Comparison of ENCODE assay signal across 8 mouse cellular contexts in the genomic region with DNA sequence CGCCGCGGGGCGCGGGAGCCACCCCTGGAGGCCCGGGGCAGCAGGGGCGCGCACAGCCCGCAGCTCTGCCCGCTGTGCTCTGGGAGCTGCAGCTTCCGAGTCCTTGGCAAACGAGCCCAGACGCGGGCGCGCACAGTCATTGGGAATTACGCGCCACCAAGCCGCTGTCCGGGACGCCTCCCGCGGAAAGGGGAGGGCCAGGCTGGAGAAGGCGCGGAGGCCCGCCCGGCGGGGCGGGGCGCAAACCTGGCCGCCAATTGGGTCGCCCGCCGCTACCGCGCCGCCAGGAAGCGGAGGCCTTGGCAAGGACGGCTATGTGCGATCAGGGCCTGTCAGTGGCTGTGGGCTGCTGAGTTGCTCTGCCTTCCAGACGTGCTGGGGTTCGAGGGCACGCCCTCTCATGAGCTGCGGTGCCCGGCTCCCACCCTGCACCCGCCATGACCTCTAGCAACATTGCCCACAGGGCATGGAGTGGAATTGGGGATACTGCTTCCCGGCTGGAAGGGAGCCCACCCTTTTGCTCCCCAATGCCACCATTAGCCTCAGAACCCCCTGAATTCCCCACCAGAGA.
A peak's percentile ranks its signal among the peaks of the same experiment; 100 is the strongest.
DNase-seq lines count a peak whose midpoint lies in the region; ATAC-seq and TF ChIP-seq lines count a peak whose summit lies in the region.
"Not testable (repeated sequence)": the region's sequence is repeated elsewhere in the genome, so short reads cannot be mapped to it uniquely, and the experiment has no call there.

No protein-coding gene starts in this region.

- ATAC-seq in hindbrain, embryonic 13.5 days (ENCODE audit: low FRiP score); neural tube, embryonic 13.5 days (ENCODE audit: low read depth): not testable (repeated sequence)
- peak; percentile 65 for ATAC-seq in lung, embryonic 14.5 days (ENCODE audit: insufficient read depth)

- H3K9me3 ChIP-seq in hindbrain, embryonic 13.5 days; lung, embryonic 14.5 days (ENCODE audit: low read depth, low read length); neural tube, embryonic 13.5 days: not testable (repeated sequence)

- not testable (repeated sequence) for TF ChIP-seq CTCF in lung, embryonic 14.5 days (IDR thresholded peaks at IDR 0.05; ENCODE audit: low read depth)

- H3K36me3 ChIP-seq in hindbrain, embryonic 13.5 days; lung, embryonic 14.5 days (ENCODE audit: insufficient read depth); neural tube, embryonic 13.5 days: not testable (repeated sequence)

- not testable (repeated sequence) for H3K27ac ChIP-seq in hindbrain, embryonic 13.5 days; lung, embryonic 14.5 days (ENCODE audit: low read depth); neural tube, embryonic 13.5 days (replicated peaks)

- WGBS in hindbrain, embryonic 13.5 days, result 11% methylated on average over 13 of the region's 47 CpGs
- WGBS in lung, embryonic 14.5 days, result 6% methylated on average over 25 of the region's 47 CpGs
- 4% methylated on average over 25 of the region's 47 CpGs for WGBS in neural tube, embryonic 13.5 days

- not testable (repeated sequence) for H3K4me1 ChIP-seq in hindbrain, embryonic 13.5 days (replicated peaks); lung, embryonic 14.5 days (ENCODE audit: insufficient read depth); neural tube, embryonic 13.5 days (replicated peaks)

- H3K9ac ChIP-seq in hindbrain, embryonic 13.5 days; lung, embryonic 14.5 days; neural tube, embryonic 13.5 days: not testable (repeated sequence)

- peak overlapping the region; percentile 37; the same call in 1 of the 2 replicates for H3K4me2 ChIP-seq in hindbrain, embryonic 13.5 days
- 0 out of 2 replicates have a peak overlapping the region, but pooled peaks have one; percentile 33 for H3K4me2 ChIP-seq in lung, embryonic 14.5 days
- H3K4me2 ChIP-seq in neural tube, embryonic 13.5 days, result peak overlapping the region; percentile 32

- intact Hi-C loops in gastrocnemius, postnatal 36 days (cut with DNase I), result not testable (repeated sequence)

- H3K4me3 ChIP-seq in hindbrain, embryonic 13.5 days, result peak overlapping the region; percentile 21
- H3K4me3 ChIP-seq in lung, embryonic 14.5 days (ENCODE audit: low read depth, low read length), result 0 out of 2 replicates have a peak overlapping the region, but pooled peaks have one; percentile 12
- peak overlapping the region; percentile 22 for H3K4me3 ChIP-seq in neural tube, embryonic 13.5 days

- H3K27me3 ChIP-seq in hindbrain, embryonic 13.5 days; lung, embryonic 14.5 days (ENCODE audit: insufficient read depth, low read length); neural tube, embryonic 13.5 days: not testable (repeated sequence)

- peak; percentile 33 for DNase-seq in adipocyte (ENCODE audit: low spot score)
- DNase-seq in embryo, embryonic 11 days, result peak; percentile 34
- DNase-seq in gastrocnemius, postnatal 36 days, result peak; percentile 2 to 11
- DNase-seq in layer of hippocampus, postnatal 10 days (ENCODE audit: low spot score in 2 of 2), result peak; percentile 8 to 16
- DNase-seq in lung, embryonic 14.5 days, result peak; percentile 44
- peak; percentile 3 for DNase-seq in thymus, postnatal 14 days
